Mouse (Mus musculus): ENCODE measurements around the gene Serpini1.

Serpini1 gene

DNA sequence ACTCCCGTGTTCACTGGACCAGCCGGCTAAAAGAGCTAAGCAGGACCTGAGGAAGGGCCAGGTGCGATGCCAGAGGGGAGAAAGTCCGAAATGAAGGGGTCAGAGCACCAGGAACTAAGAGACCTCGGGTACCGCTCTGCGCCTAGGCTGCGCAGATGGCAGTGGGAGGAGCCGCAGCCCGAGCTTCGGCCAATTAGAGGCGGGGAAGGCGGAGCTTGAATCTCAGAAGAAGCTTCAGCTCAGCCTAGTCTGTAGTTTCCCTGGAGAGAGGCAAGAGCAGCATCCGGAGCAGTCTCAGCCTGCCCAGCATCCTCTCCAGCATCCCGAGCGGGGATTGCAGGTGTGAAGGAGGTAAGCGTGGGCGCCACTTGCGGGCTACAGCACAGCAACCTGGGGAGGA is at the start of gene Serpini1:
Gene Serpini1 (plus strand): TSS at position 256 of the 400 bp plus-strand sequence.
- DNase-seq: peak; percentile 94

DNA sequence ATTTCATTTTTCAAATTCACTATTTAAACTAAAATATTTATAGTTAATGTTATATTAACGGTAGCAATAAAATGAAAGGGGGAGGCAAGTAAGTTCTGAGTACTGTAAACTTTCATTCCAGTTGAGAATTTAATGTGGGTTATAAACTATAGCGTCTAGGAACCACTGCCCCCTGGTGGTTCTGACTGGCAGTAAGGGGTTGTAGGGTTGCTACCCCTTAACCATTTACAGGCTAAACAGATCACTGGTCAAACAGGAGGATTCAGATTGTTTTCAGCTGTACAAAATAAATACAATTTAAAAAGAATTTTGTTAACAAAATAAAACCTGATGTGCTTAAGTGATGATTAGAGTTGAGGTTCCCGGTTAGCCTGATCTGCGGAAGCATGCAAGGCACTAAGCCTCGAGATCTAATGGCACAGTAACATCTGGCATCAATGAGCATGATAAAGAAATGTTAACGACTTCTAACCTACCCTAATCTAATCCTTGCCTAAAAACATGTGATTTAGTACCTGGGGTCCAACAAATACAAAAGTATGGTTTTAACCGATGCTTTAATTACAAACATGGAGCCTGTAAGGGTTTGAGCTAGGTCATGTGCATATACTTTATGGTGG is 39.6 kb upstream of the Serpini1 start:
- DNase-seq: peak; percentile 8

DNA sequence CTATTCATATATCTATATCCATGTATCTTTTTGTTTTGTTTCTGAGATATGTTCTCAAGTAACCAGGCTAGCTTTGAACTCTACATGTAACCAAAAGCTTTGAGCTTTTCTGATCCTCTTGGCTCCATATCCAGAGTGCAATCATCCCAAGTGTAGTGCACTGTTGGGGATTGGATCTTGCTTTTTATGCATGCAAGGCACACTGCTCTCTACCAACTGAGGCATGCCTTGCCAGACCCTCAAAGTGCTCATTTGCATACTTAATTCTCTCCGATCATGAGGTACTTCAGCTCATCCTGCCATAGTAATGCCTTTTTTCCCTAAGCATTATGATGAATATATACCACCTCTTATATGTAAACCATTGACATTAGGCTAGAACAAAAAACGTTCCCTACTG is 36.0 kb upstream of the Serpini1 start:
- DNase-seq: no peak

DNA sequence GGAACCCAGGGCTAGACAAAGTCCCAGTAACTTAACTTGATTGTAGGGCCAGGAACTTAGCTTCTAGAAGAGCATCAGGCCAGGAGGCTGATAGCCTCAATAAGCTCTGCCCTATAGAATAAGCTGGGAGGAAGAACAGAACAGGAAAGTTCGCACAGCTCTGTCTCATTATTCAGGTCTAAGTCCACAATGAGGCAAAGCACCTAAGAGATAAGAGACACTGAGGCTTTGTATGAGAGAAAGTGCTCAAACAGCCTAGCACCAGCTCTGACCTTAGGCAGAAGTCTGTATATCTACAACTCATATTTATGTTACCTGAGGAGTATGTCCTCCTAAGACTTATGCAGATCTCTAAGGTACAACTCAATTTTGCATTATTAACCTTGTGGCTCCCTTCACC is 34.8 kb upstream of the Serpini1 start:
- no peak for DNase-seq

DNA sequence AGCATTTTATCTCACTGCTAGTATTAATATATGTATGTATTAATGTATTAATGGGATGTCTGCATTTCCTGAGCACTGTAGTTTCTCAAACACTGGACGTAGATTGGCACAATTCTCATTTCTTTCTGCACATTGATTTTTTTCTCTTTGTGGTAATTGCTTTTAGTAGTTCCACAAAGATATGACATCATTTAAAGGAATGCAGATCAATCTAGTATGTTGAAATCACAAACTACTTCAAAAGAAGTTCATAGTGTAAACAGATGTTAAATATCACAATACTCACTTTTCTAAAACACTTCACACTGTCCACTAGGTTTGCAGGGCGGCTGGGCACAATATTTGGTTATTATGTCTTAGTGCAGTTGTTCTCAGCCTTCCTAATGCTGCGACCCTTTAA is 26.3 kb upstream of the Serpini1 start:
- no peak for DNase-seq

DNA sequence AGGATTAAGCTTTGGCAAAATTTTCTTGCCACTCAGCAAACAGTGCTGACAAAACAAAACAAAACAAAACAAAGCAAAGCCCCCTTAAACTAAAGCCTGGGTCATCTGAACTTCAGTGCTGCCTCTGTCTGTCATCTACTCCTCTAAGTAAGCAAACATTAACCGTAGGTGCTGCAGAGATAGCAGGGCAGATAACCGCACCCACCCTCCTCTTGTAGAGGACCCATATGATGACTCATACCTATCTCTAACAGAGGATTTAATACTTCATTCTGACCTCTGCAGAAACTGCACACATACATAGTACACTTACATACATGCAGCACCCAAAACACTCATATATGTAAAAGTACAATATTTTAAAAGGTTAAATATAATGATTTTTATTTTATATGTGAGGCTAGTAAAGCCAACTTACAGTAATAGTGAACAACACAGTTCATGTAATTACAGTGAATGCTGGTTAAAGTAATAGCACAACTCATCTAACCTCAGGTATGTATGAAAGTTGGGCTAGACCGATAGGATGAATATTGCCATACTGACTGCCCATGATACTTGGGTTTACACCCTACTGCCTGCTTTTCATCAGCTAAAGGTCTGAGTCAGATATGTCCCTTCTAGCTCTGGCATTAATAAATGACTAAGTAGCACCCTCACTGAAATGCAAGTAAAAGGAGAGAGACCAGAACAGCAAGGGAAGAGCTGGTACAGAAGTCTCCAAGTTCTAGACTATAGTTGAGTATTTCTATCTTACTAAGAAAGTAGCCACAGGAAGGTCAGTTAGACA is 23.1 kb upstream of the Serpini1 start:
- no peak for DNase-seq

DNA sequence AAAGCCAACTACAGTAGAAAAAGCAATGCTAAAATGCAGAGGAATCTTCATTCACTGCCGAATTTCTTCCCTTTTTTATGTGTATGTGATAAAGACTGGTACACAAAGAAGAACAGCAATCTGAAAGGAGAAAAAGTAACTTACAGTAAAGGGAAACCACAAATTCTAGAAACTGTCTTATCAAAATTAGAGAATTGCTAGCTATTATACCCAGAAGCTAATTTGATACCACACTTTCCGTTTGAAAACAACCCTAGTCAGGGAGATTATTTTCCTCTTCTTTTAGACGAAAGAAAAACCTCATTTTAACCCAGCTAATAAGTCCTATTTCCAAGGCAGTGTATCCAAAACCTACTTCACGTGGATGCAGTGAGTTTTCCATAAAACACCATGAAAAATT is 16.1 kb upstream of the Serpini1 start:
- DNase-seq: no peak

DNA sequence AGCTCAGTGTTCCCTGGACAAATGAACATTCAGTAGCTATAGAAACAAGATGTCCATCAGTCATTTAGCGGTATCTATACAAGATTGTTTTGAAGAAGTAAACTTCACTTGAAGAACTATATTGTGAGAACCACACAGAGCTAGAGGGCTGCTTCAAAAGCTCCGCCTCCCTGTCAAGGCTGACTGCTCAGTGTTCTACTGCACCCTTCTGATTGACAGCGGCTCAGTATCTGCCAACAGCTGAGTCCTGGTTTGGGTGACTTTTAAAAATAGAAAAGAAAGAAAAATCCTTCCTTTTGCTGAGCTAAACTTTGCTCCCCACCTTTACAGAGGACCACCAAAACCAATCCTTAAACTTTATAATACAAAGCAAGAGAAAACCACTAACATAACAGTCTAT is 14.5 kb upstream of the Serpini1 start:
- no peak for DNase-seq

DNA sequence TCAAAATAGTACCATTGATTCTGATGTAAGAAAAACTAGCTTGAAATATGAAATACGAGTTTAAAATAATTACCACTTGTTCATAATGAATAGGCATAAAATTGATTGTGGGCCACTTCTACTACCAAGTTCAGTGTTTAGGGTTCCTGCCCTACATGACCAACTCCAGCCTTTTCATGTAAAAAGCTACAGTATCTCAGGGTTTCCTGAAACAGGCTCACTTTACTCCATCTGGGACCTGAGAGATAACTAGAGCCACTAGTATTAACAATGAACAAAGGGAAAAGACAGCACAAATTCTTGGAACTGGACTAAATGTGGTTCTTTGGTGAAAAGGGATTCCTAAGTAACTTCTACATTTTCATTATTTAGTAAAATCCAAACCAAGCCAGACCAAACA is 13.1 kb upstream of the Serpini1 start:
- no peak for DNase-seq

DNA sequence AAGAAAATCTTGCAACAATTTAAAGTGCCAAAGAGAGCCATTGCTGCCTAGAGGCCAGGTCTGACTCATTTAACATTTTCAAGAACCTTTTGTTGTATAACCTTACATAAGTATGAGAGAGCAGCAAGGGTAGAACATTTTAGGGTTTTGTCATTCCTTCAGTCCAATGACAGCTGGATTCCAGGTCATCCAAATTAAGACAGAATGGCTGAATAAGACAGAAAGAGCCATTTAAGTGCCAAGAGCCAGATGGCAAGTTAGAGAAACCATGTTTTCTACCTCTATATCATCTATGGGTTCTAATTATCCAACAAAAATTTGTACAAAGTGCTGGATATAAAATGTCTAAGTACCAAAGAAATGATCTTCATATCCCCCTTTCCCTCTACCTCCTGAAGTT is 6.1 kb upstream of the Serpini1 start:
- DNase-seq: no peak

DNA sequence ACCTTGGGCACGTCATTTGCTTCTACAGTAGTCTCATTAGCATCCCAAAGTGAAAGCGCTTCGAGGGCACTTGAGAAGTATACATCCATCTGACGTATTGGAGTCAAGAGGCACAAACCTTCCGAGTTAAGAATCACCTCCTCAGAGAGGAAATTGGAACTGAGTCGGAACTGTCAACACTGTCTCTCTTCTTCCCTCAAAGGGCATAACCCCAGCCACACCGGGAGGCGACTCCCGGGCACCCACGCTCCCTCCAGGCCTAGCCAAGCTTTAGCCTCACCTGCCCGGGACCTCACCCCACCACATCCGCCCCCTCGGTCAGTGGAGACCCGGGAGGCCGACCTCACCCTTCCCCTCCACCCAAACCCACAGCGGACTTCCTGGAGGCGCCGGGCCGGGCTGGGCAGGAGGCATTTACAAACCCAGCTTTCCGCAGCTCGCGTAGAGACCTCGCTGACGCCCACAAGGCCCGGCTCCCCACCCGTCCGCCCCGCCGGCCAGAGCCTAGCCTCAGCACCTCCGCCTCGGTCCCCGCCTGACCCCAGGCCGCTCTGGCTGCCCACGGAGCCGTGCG is 1.1 kb upstream of the Serpini1 start:
- DNase-seq: no peak

DNA sequence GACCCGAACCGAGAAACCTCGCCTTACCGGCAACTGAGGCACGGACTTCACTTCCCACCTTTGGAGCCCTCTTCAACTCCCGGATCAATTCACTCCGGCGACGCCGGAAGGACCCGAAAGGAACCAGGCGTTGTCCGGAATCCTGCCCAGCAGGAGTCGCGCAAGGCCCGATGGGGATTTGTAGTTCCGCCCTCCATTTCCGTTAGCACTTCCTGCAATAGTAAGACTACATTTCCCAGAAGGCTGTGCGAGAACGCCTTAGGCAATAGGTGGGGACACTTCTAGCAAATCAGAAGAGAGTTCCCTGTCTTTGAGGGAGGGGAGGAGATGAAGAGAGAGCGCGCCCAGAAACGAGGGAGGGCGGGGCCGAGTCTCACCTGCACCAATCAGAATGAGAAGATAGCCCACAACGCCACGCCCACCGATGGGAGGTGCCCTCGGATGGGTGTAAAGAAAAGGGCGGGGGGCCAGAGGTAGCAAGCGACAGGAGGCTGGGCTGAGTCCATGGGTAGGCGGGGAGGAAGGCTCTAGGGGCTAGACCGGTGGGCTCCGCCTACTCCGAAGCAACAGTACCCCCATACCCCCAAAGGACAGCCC is 554 bp upstream of the Serpini1 start, which contains the start of gene Pdcd10:
Gene Pdcd10 (minus strand): TSS at position 162 of the 597 bp plus-strand sequence.
- peak; percentile 100 for DNase-seq

DNA sequence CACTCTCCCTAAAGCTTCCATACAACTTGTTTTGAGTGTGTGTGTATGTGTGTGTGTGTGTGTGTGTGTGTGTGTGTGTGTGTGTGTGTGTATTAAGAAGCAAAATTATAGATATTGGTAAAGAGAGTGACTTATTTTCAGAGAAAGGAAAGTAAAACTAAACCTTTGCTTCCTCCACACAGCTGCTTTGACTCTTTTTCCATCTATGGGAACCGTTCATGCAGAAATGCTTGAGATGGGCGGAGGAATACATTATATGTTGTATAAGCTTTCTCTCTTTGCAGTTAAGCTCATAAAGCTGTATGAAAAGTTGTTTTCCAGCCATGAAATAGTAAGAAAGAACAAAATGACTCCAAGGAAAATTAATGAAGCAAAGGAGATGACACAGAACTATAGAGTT is 16.7 kb downstream of the Serpini1 start:
- DNase-seq: no peak

DNA sequence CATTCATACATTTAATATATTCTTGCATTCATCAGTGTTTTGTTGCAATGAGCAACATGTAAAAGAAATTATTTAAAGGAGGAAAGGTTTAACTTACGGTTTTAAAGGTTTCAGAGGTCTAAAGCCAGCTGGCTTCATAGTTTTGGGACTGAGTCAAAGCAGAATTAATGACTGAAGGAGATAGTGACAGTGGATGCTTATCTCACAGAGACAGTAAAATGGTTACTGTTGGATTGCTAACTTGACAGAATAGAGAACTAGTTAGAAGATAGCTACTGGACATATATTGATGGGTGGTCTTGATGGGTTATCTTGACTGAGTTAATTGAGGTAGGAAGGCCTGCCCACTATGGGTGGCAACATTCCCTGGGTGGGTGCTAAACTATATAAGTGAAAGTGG is 18.2 kb downstream of the Serpini1 start:
- no peak for DNase-seq

DNA sequence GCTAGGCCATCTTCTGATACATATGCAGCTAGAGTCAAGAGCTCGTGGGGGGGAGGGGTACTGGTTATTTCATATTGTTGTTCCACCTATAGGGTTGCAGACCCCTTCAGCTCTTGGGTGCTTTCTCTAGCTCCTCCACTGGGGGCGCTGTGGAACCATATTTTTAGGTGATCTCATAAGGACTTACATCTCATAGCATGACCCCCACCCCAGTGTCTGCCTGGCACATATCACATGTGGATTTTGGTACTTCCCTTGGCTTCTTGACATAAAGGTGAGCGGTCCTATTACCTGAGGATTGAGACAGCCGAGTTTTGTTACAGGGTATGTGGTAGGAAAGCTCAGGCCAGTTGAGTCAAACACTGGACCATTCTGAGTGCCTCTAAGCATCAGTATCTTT is 22.0 kb downstream of the Serpini1 start:
- no peak for DNase-seq

DNA sequence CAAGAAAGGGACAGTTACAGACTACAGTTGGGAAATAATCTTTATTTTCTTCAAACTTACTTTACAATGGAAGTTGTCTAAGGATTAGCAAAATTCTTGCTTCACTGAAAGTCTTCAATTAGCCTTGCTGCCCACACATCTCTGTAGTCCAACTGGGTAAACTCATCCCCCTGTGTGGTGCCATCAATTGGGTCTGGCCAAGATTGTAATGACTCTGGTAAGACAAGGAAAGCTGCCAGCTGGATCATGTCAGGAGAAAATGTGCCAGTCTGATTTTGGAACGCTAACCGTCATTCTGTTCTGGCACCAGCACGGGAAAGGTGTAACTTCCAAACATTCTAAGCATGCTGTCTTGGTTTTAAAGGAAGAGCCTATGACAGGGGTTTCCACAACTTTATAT is 25.9 kb downstream of the Serpini1 start:
- peak; percentile 63 for DNase-seq

DNA sequence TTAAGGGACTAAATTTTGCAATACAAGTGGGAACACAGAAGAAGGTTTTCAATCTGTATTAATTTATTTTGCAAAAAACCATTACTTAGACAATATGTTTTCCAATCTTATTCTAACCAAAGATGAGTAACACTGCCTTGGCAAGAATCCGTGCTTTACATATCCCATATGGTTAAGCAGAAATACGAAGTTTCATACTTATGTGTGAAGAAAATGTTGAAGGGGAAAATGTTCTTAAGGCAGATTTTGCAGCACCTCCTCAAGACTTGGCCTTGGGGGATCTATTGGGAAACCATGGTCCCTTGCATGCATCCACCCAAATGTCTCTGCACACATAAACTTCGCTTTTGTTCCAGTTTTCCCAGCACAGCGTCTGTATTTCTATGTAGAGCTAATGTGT is 27.6 kb downstream of the Serpini1 start:
- no peak for DNase-seq

DNA sequence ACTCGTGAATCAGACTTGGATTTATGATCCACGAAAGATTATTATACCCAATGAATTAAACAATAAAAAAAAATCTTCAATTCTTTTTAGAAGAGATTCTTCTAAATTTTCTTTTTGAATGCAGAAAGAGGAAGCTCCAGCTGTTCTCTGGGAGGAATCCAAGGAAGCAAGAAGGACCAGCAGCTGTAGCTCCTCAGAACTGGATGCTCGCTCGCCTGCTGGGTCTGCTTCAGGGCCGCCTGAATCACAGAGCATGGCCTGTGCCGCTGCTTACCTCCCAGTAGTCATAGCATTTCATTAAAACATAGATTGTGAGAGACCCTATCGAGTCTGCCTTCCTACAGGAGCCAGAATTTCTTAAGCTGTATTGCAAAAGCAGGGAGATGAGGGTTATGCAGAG is 53.7 kb downstream of the Serpini1 start:
- DNase-seq: no peak

DNA sequence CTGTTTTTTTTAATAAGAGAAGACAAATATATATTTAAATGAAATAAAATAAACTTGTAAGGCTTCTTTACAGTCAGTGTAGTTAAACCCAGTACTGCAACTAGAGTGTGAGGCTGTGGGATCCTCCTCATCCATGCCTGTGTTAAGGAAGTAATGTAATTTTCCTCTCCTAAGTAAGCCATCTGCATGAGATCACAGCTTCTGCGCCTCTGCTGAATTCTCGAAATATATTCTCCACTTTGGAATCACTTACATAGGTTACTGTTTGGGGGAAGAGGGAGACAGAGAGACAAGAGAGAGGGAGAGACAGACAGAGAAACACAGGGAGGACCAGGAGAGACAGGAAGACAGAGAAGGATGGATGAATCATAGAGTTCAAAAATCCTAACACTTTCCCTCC is 67.3 kb downstream of the Serpini1 start:
- no peak for DNase-seq

DNA sequence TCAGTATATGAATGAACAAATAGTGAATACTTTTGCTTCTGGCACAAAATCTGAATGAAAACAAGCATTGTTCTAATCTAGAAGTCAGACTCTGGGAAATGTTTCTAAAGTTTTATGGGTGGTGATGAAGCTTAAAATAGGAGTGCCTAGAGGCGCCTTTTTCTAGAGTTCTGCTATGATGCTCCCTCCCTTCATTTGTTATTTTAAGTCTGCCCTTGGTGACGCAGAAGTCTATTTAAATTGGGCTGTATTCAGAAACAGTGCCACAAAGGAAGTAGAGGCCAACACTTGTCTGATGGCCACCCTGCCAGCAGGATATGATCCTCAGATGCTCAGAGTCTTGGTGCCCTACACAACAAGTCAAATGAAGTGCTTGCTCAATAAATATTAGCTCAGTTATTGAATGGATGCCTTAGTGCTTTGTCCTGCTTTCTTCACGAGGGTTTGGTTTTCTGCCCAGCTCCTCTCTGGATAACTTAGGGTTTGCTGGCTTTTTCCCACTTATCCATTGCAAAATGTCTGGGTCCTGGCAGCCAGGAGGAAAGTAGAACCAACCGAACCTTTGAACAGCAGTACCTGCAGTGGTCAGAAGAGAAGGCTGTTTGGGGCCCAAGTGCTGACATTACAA is 73.8 kb downstream of the Serpini1 start:
- DNase-seq: no peak

DNA sequence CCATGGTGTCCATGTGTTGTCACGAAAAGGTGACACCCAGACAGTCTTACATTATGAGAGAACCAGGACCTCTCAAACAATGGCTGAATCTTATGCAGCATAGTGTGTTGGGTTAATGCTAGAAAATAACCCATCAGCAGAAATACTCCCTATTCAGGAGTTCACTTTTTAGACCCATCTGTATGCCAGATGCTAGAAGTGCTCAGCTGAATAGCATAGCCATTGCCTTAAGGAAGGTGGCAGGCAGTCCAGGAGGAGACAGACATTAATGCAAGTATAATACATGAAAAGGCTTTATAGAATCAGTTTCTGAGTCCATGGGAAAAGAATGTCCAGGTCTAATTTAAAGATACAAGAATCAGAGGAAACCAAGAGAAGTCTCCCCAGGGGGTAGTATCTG is 75.9 kb downstream of the Serpini1 start:
- DNase-seq: no peak

DNA sequence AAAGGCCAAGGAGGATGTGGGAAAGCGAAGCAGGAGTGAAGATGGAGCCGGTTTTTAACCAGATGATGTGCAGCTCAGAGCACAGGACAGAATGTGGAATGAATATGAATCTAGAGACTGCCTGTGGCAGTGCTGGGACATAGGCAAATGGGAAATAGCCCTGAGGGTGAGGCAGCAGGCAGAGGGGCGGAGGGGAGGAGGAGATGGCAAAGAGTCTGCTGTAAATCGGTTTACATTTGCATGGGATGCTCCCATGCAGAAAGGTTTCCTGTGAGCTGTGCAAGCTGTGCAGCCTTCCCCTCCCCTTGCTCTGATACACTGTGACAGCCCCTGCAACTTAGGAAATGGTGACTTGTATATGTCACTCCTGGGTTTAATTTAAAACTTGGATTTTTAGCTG is 76.3 kb downstream of the Serpini1 start:
- no peak for DNase-seq

DNA sequence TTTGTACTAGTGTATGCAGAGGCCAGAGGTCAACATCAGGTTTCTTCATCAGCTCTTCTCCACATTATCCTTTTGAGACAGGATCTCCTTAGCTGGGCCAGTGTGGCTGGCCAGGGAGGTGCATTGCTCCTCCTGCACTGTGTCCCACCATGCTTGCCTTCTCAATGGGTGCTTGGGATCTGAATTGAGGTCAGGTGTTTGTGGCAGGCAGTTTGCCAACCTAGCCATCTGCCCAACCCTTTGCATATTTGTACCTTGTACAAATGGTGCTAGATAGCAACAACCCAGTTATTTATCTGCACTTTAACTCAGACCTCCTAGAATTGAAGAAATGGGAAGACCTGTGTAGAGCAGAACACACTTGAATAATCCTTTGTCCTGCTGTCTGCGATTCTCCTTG is 78.3 kb downstream of the Serpini1 start:
- peak; percentile 67 for DNase-seq

DNA sequence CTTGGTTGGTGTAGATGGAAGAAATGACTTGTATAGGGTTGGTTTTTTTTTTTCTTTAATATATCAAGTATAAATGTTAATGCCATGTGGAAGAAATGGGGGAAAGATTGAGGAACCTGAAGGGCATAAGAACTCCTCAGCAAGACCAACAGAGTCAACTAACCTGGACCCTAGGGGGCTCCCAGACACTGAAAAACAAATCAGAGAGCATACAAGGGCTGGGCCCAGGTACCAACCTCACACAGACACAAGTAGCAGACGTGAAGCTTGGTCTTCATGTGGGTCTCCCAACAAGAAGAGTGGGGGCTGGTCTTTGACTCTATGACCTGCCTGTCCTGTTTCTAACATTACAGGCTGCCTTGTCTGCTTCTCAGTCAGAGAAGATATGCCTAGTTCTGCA is 82.2 kb downstream of the Serpini1 start:
- DNase-seq: no peak
